Mouse (Mus musculus) G1E (cell line): ENCODE measurements around the gene Mdfi. TPM values are rescaled to one million over a fixed set of nuclear protein-coding genes. Genes with fewer than 3 reads are reported as not detected.

Source experiments
- ATAC-seq: 2 replicates; pipeline ENCODE4 v1.8.0; 2016; ENCODE audit warnings: mild to moderate bottlenecking; ENCODE audit not compliant: insufficient number of reproducible peaks, poor library complexity, low FRiP score, severe bottlenecking; ENCODE audit errors: extremely low read depth
- DNase-seq: peaks from one replicate; pipeline ENCODE4 v3.0.0; 2012; ENCODE audit warnings: low spot score
- H3K27me3 ChIP-seq: 2 replicates; pipeline ENCODE4 v1.6.1; 2012; ENCODE audit warnings: mild to moderate bottlenecking, low read length, inconsistent platforms; ENCODE audit not compliant: insufficient read depth
- H3K36me3 ChIP-seq: replicated peaks from 2 replicates; pipeline ENCODE3; 2012; ENCODE audit warnings: mild to moderate bottlenecking, inconsistent platforms
- H3K4me1 ChIP-seq: 2 replicates; pipeline ENCODE4 v1.6.1; 2012; ENCODE audit warnings: low read depth, low read length, inconsistent platforms, mixed read lengths; ENCODE audit not compliant: insufficient read depth
- H3K4me3 ChIP-seq: 2 replicates; pipeline ENCODE4 v1.5.1; 2012; ENCODE audit warnings: low read depth, mild to moderate bottlenecking, inconsistent platforms, low read length, moderate library complexity, mixed read lengths
- H3K9me3 ChIP-seq: replicated peaks from 2 replicates; pipeline ENCODE4 v1.6.1; 2012; ENCODE audit warnings: inconsistent platforms
- CTCF ChIP-seq: IDR thresholded peaks from 2 replicates; pipeline ENCODE4 v1.5.1; 2012; ENCODE audit warnings: low read depth, low read length, inconsistent platforms, mixed read lengths
- GATA1 ChIP-seq: IDR thresholded peaks from 2 replicates; pipeline ENCODE4 v1.6.1; 2012; ENCODE audit warnings: borderline replicate concordance, low read length, inconsistent platforms, mixed read lengths
- GATA2 ChIP-seq: IDR thresholded peaks from 2 replicates; pipeline ENCODE4 v1.6.1; 2012; ENCODE audit warnings: low read depth, low read length, inconsistent platforms, borderline replicate concordance
- POLR2AphosphoS5 ChIP-seq: IDR thresholded peaks from 2 replicates; pipeline ENCODE4 v1.6.1; 2012; ENCODE audit warnings: low read depth, low read length, inconsistent platforms; ENCODE audit not compliant: insufficient replicate concordance
- TAL1 ChIP-seq: conservative IDR thresholded peaks from 2 replicates; pipeline ENCODE4 v1.6.1; 2012; ENCODE audit warnings: low read depth, low read length, inconsistent platforms, mixed read lengths
- polyA plus RNA-seq: library from polyadenylated mRNA; stranded (reverse); fragments of >175 nt; gene quantifications from 2 replicates; pipeline ENCODE4 v1.2.3, GENCODE M21; 2012
- total RNA-seq, 2 experiments: library from RNA; stranded (forward) in 1 of 2; stranded (reverse) in 1 of 2; fragments of 200-1000 nt in 1 of 2; fragments of >200 nt in 1 of 2; fragmentation: Nextera tagmentation in 1 of 2; gene quantifications; 2 replicates each; pipeline ENCODE4 v1.2.3; 2014 to 2017

The Mdfi gene
- total and polyA plus RNA-seq, 3 experiments, result 0.05 TPM; not detected in 2

GRCm38 (mm10) chr17:47876776-47877714, 42.6 kb upstream of the Mdfi start:
- no peaks in the 10 kb centered on the region for H3K4me1 ChIP-seq
- peaks cover 56% of the 10 kb centered on the region for H3K9me3 ChIP-seq
- no peak overlapping the region for H3K4me3 ChIP-seq
- H3K36me3 ChIP-seq, result peaks cover 81% of the 10 kb centered on the region
- no peaks in the 10 kb centered on the region for H3K27me3 ChIP-seq
- no peak for TF ChIP-seq GATA2
- TF ChIP-seq GATA1, result no peak
- TF ChIP-seq POLR2AphosphoS5, result no peak
- no peak for TF ChIP-seq CTCF
- TF ChIP-seq TAL1, result no peak
- DNase-seq (no peak), ATAC-seq (no peak)

GRCm38 (mm10) chr17:47873341-47873791, 38.9 kb upstream of the Mdfi start:
- DNase-seq (peak; percentile 35), ATAC-seq (peak; percentile 38)
- H3K4me3 ChIP-seq, result no peak overlapping the region
- H3K4me1 ChIP-seq, result no peaks in the 10 kb centered on the region
- peaks cover 78% of the 10 kb centered on the region for H3K36me3 ChIP-seq
- H3K27me3 ChIP-seq, result no peaks in the 10 kb centered on the region
- peaks cover 58% of the 10 kb centered on the region for H3K9me3 ChIP-seq
- TF ChIP-seq TAL1 (no peak), POLR2AphosphoS5 (no peak), GATA1 (no peak), CTCF (peak; percentile 21; the same call in 1 of the 2 replicates)

- peaks cover 75% of the 10 kb centered on the region for H3K36me3 ChIP-seq
- DNase-seq, result no peak
- no peak for ATAC-seq
- no peaks in the 10 kb centered on the region for H3K4me1 ChIP-seq
- H3K27me3 ChIP-seq, result no peaks in the 10 kb centered on the region
- H3K4me3 ChIP-seq, result no peak overlapping the region
- peaks cover 56% of the 10 kb centered on the region for H3K9me3 ChIP-seq
- TF ChIP-seq POLR2AphosphoS5, result no peak
- no peak for TF ChIP-seq TAL1
- no peak for TF ChIP-seq GATA1
- TF ChIP-seq CTCF, result no peak
- TF ChIP-seq GATA2, result no peak
These were observed 38.0 kb upstream of the Mdfi start for GRCm38 (mm10) chr17:47872311-47873011.

- peaks cover 55% of the 10 kb centered on the region for H3K36me3 ChIP-seq
- H3K4me3 ChIP-seq, result no peak overlapping the region
- H3K27me3 ChIP-seq, result no peaks in the 10 kb centered on the region; the same call in 1 of the 2 replicates
- DNase-seq (no peak), ATAC-seq (no peak)
- no peak for TF ChIP-seq GATA2
- TF ChIP-seq GATA1, result no peak
- TF ChIP-seq TAL1, result no peak
- no peak for TF ChIP-seq POLR2AphosphoS5
- TF ChIP-seq CTCF, result no peak
- H3K4me1 ChIP-seq, result no peaks in the 10 kb centered on the region
- H3K9me3 ChIP-seq, result peaks cover 48% of the 10 kb centered on the region
These were observed 35.4 kb upstream of the Mdfi start for GRCm38 (mm10) chr17:47869874-47870273.

- Histone ChIP-seq H3K4me1 (no peaks in the 10 kb centered on the region; the same call in 1 of the 2 replicates), H3K27me3 (no peaks in the 10 kb centered on the region; the same call in 1 of the 2 replicates), H3K36me3 (peaks cover 29% of the 10 kb centered on the region), H3K4me3 (no peak overlapping the region), H3K9me3 (peaks cover 45% of the 10 kb centered on the region)
- no peak for DNase-seq
- TF ChIP-seq TAL1, result no peak
- TF ChIP-seq CTCF, result no peak
- TF ChIP-seq GATA2, result no peak
- TF ChIP-seq POLR2AphosphoS5, result no peak
- TF ChIP-seq GATA1, result no peak
- no peak for ATAC-seq
These were observed 31.5 kb upstream of the Mdfi start for GRCm38 (mm10) chr17:47866037-47866436.

GRCm38 (mm10) chr17:47864496-47864895, 30.0 kb upstream of the Mdfi start:
- Histone ChIP-seq H3K4me3 (peak overlapping the region; percentile 39; the same call in 1 of the 2 replicates), H3K9me3 (peaks cover 34% of the 10 kb centered on the region), H3K27me3 (no peaks in the 10 kb centered on the region; the same call in 1 of the 2 replicates), H3K4me1 (no peaks in the 10 kb centered on the region; the same call in 1 of the 2 replicates), H3K36me3 (peaks cover 14% of the 10 kb centered on the region)
- DNase-seq, result peak; percentile 50
- peak; percentile 40; the same call in 1 of the 2 replicates for ATAC-seq
- TF ChIP-seq CTCF (peak; percentile 29; the same call in 1 of the 2 replicates), TAL1 (no peak)
